Mouse (Mus musculus) stomach, postnatal 0 days (tissue): ENCODE results near the gene Dram1. TPM values are rescaled to one million over a fixed set of nuclear protein-coding genes. Genes with fewer than 3 reads are reported as not detected.

Source experiments
- ATAC-seq: fragments of 200-750 bp; cut with Nextera tagmentation; 2 replicates; pipeline ENCODE4 v1.8.0; 2017; ENCODE audit not compliant: low FRiP score, low TSS enrichment
- DNase-seq: peaks from one replicate; pipeline ENCODE4 v3.0.0-alpha.2; 2016; ENCODE audit warnings: low spot score
- H3K27ac ChIP-seq: fragments of 300-500 bp; sonication (generic); replicated peaks from 2 replicates; pipeline ENCODE4 v1.5.1; 2014; ENCODE audit warnings: mild to moderate bottlenecking, control low read depth
- H3K27me3 ChIP-seq: fragments of 300-500 bp; sonication (generic); 2 replicates; pipeline ENCODE4 v1.6.1; 2014; ENCODE audit warnings: low read length; ENCODE audit not compliant: control insufficient read depth, insufficient read depth
- H3K36me3 ChIP-seq: fragments of 300-500 bp; sonication (generic); 2 replicates; pipeline ENCODE4 v1.6.1; 2014; ENCODE audit warnings: low read length, mixed read lengths; ENCODE audit not compliant: control insufficient read depth, insufficient read depth
- H3K4me1 ChIP-seq: fragments of 300-500 bp; sonication (generic); replicated peaks from 2 replicates; pipeline ENCODE4 v1.6.1; 2014; ENCODE audit warnings: antibody characterized with exemption; ENCODE audit not compliant: control insufficient read depth, insufficient read depth
- H3K4me2 ChIP-seq: fragments of 300-500 bp; sonication (generic); replicated peaks from 2 replicates; pipeline ENCODE4 v1.6.1; 2014; ENCODE audit warnings: low read depth, mild to moderate bottlenecking, control low read depth, moderate library complexity
- H3K4me3 ChIP-seq: fragments of 300-500 bp; sonication (generic); 2 replicates; pipeline ENCODE4 v1.5.1; 2014; ENCODE audit warnings: low read depth, low read length, control low read depth
- H3K9ac ChIP-seq: fragments of 300-500 bp; sonication (generic); 2 replicates; pipeline ENCODE4 v1.6.1; 2014; ENCODE audit warnings: mild to moderate bottlenecking, low read length, control low read depth, mixed read lengths
- H3K9me3 ChIP-seq: fragments of 300-500 bp; sonication (generic); 2 replicates; pipeline ENCODE4 v1.6.1; 2016; ENCODE audit warnings: low read length; ENCODE audit not compliant: control insufficient read depth
- CTCF ChIP-seq: IDR thresholded peaks from 2 replicates; pipeline ENCODE4 v1.5.1; 2016; ENCODE audit warnings: antibody characterized with exemption, low read depth, mild to moderate bottlenecking, moderate library complexity
- EP300 ChIP-seq: optimal IDR thresholded peaks from 2 replicates; pipeline ENCODE3; 2016; ENCODE audit warnings: antibody characterized with exemption
- WGBS: fragments of 180-500 bp; shearing (Covaris S2); extraction: QIAGEN DNeasy Blood & Tissue Kit; methylation state at CpG from one replicate; pipeline ENCODE4 v1.1.7; 2014; 5-methylcytosine and 5-hydroxymethylcytosine counted together
- polyA plus RNA-seq: library from polyadenylated mRNA; unstranded; fragments of >200 nt; fragmentation: Nextera tagmentation; extraction: Ambion mirVana; gene quantifications from 2 replicates; pipeline ENCODE4 v1.2.1, GENCODE M21; 2015

The Dram1 gene
- polyA plus RNA-seq, 1 experiment from 2014 or later: 2.8 TPM

GRCm38 (mm10) chr10:88364221-88364620, 14.7 kb downstream of the Dram1 start:
- Histone ChIP-seq H3K4me2 (no peak overlapping the region), H3K4me3 (no peak overlapping the region), H3K27ac (no peak overlapping the region), H3K9ac (no peak overlapping the region), H3K9me3 (no peaks in the 10 kb centered on the region), H3K4me1 (no peaks in the 10 kb centered on the region), H3K27me3 (no peaks in the 10 kb centered on the region), H3K36me3 (no peaks in the 10 kb centered on the region)
- ATAC-seq (no peak), DNase-seq (no peak)
- WGBS: 79% methylated on average over 3 of the region's 3 CpGs
- no peak for TF ChIP-seq EP300
- no peak for TF ChIP-seq CTCF

DNA sequence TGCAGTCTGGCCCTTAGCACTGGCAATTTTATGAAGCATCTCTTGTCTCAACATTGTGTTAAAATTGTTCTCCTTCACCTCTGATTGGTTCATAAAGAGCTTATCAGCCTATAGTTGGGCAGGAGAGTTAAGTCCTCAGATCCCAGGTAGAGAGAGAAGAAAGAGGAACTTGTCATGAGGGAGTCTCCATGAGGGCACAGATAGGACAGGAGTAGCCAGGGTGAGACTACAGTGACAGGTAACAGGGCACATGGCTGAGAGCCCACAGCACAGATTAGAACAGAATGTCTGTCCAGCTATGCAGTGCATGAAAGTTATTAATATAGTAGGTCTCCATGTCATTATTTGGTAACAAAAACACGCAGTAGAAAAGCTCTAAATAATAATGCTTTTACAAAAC, 16.7 kb downstream of the Dram1 start:
- no peak for DNase-seq
- Histone ChIP-seq H3K9me3 (no peaks in the 10 kb centered on the region), H3K36me3 (no peaks in the 10 kb centered on the region), H3K27me3 (no peaks in the 10 kb centered on the region), H3K9ac (no peak overlapping the region), H3K4me3 (no peak overlapping the region), H3K27ac (no peak overlapping the region), H3K4me1 (no peaks in the 10 kb centered on the region), H3K4me2 (no peak overlapping the region)
- ATAC-seq: no peak
- TF ChIP-seq CTCF (no peak), EP300 (no peak)
- 53% methylated on average over 1 of the region's 1 CpGs for WGBS

- Histone ChIP-seq H3K27ac (peak overlapping the region; percentile 14; the same call in 1 of the 2 replicates), H3K27me3 (no peaks in the 10 kb centered on the region), H3K4me2 (peak overlapping the region; percentile 78), H3K4me3 (peak overlapping the region; percentile 62), H3K9me3 (no peaks in the 10 kb centered on the region), H3K9ac (peak overlapping the region; percentile 71), H3K36me3 (no peaks in the 10 kb centered on the region), H3K4me1 (0 out of 2 replicates have a peak, but pooled peaks cover 2% of the 10 kb centered on the region)
- peak; percentile 20 for TF ChIP-seq EP300
- no peak for TF ChIP-seq CTCF
- ATAC-seq (peak; percentile 95), DNase-seq (peak; percentile 83)
- WGBS: 3% methylated on average over 31 of the region's 47 CpGs
Observed at GRCm38 (mm10) chr10:88356983-88357559, 21.8 kb downstream of the Dram1 start.

DNA sequence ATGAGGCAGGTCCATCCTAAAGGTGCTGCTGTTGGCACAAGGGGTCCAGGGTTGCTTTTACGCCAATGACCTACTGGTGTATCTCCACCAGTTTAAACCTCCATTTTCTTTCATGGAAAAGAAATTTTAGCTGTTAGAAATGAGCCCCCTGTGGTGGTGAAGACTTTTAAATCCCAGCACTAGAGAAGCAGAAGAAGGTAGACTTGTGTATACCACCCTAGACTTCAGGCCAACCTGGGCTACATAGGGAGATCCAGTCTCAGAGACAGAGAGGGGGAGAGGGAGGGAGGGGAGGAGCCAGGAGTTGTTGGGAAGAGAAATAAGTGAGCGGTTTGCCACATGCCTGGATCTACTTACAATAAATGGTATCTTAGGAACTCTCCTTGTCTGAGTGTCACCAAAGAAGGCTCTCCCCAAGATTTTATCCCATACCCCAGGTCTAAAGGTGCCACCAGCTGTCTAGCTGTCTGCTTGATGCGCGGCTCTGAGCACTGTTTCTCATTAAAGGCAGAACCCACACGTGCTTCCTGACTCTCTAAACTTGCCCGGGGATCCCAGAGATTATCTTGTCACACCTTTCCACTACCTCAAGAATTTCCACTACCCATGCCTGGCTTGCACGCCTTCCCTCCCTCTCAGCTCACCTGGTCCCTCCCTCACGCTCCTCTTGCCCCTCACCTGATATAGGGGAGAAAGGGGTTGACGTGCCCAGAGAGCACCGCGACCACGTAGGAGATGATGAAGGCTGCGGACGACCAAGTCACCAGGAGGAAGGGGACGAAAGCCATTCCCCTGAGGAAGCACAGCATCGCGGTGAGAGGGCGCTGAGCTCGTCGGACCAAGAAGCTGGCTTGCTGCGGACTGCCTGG, 22.5 kb downstream of the Dram1 start:
- no peak for TF ChIP-seq EP300
- Histone ChIP-seq H3K27me3 (no peaks in the 10 kb centered on the region), H3K9ac (peak overlapping the region; percentile 71), H3K36me3 (no peaks in the 10 kb centered on the region), H3K4me3 (peak overlapping the region; percentile 62), H3K4me2 (peak overlapping the region; percentile 78), H3K4me1 (0 out of 2 replicates have a peak, but pooled peaks cover 2% of the 10 kb centered on the region), H3K9me3 (no peaks in the 10 kb centered on the region), H3K27ac (no peak overlapping the region; the same call in 1 of the 2 replicates)
- WGBS: 10% methylated on average over 21 of the region's 21 CpGs
- ATAC-seq (no peak), DNase-seq (no peak)

DNA sequence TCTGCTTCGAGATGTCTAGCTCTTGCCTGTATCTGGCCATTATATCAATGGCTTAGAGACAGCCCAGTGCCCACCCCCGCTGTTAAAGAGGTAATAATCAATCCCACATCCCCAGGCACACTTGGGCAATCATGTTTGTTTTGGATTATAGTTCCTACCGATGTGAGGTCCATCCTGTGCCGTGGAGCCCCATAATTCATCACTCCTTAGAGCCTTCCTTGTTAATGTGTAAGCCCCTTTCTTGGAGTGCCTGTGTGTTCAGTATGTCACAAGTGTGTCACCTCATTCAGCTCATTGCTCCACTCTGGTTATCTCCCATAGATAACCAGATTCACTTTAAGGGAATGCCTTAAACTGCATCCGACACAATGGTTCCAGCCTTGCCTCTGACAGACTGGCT, 24.3 kb downstream of the Dram1 start:
- Histone ChIP-seq H3K27ac (no peak overlapping the region), H3K4me3 (no peak overlapping the region), H3K9ac (no peak overlapping the region), H3K9me3 (no peaks in the 10 kb centered on the region), H3K4me2 (no peak overlapping the region), H3K27me3 (no peaks in the 10 kb centered on the region), H3K4me1 (0 out of 2 replicates have a peak, but pooled peaks cover 2% of the 10 kb centered on the region), H3K36me3 (no peaks in the 10 kb centered on the region)
- ATAC-seq (no peak), DNase-seq (no peak)
- WGBS: 59% methylated on average over 5 of the region's 5 CpGs
- TF ChIP-seq CTCF: no peak
- no peak for TF ChIP-seq EP300

DNA sequence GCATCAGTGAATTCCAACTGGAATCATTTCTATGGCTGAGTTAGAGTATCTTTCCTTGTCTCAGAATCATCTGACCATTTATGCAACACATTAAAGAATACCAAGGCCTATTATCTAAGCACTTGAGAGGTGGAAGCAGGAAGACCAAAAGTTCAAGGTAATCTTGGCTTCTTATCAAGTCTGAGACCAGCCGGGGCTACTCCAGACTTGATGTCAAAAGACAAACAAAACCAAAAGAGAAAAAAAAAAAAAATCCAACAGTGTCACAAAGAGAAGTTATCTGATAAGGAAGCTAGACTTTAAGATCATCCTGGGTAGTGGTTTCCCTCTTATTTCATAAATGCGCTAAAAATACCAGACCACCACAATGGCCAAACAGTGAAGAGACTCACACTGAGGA, 26.3 kb downstream of the Dram1 start:
- ATAC-seq (no peak), DNase-seq (no peak)
- WGBS: 63% methylated on average over 2 of the region's 2 CpGs
- H3K9me3 ChIP-seq: no peaks in the 10 kb centered on the region
- no peaks in the 10 kb centered on the region for H3K27me3 ChIP-seq
- no peak overlapping the region for H3K9ac ChIP-seq
- 0 out of 2 replicates have a peak, but pooled peaks cover 2% of the 10 kb centered on the region for H3K4me1 ChIP-seq
- H3K4me2 ChIP-seq: no peak overlapping the region
- H3K27ac ChIP-seq: no peak overlapping the region
- H3K4me3 ChIP-seq: no peak overlapping the region
- TF ChIP-seq CTCF (no peak), EP300 (no peak)
- H3K36me3 ChIP-seq: no peaks in the 10 kb centered on the region
